Mouse (Mus musculus) hindbrain, embryonic 11.5 days (tissue): ENCODE measurements around the gene Gm2832. TPM values are rescaled to one million over a fixed set of nuclear protein-coding genes. Genes with fewer than 3 reads are reported as not detected.
"Not testable (repeated sequence)": the region's sequence is repeated elsewhere in the genome, so short reads cannot be mapped to it uniquely, and the experiment has no call there.

Experiments
- ATAC-seq: fragments of 200-750 bp; cut with Nextera tagmentation; 2 replicates; pipeline ENCODE4 v1.8.0; 2017; ENCODE audit warnings: mild to moderate bottlenecking, moderate TSS enrichment, moderate library complexity; ENCODE audit not compliant: low FRiP score
- DNase-seq: peaks from one replicate; pipeline ENCODE4 v3.0.0-alpha.2; 2015; ENCODE audit warnings: low spot score
- H3K27ac ChIP-seq: fragments of 300-500 bp; sonication (generic); 2 replicates; pipeline ENCODE4 v1.5.1; 2014; ENCODE audit warnings: mild to moderate bottlenecking, low read depth, low read length
- H3K27me3 ChIP-seq: fragments of 300-500 bp; sonication (generic); 2 replicates; pipeline ENCODE4 v1.6.1; 2014; ENCODE audit warnings: mild to moderate bottlenecking, low read length, moderate library complexity, mixed read lengths; ENCODE audit not compliant: control insufficient read depth, insufficient read depth
- H3K36me3 ChIP-seq: fragments of 300-500 bp; sonication (generic); 2 replicates; pipeline ENCODE4 v1.6.1; 2014; ENCODE audit warnings: mild to moderate bottlenecking, low read length, moderate library complexity, mixed read lengths; ENCODE audit not compliant: control insufficient read depth, insufficient read depth
- H3K4me1 ChIP-seq: fragments of 300-500 bp; sonication (generic); replicated peaks from 2 replicates; pipeline ENCODE4 v1.6.1; 2014; ENCODE audit warnings: low read length, mixed read lengths; ENCODE audit not compliant: control insufficient read depth, insufficient read depth
- H3K4me2 ChIP-seq: fragments of 300-500 bp; sonication (generic); replicated peaks from 2 replicates; pipeline ENCODE4 v1.6.1; 2014; ENCODE audit warnings: mild to moderate bottlenecking, low read depth, low read length
- H3K4me3 ChIP-seq: fragments of 300-500 bp; sonication (generic); 2 replicates; pipeline ENCODE4 v1.5.1; 2014; ENCODE audit warnings: low read depth, low read length
- H3K9ac ChIP-seq: fragments of 300-500 bp; sonication (generic); 2 replicates; pipeline ENCODE4 v1.6.1; 2014; ENCODE audit warnings: low read depth, low read length
- H3K9me3 ChIP-seq: fragments of 300-500 bp; sonication (generic); 2 replicates; pipeline ENCODE4 v1.6.1; 2016; ENCODE audit warnings: low read length; ENCODE audit not compliant: control insufficient read depth
- WGBS: fragments of 180-500 bp; shearing (Covaris S2); extraction: QIAGEN DNeasy Blood & Tissue Kit; methylation state at CpG from one replicate; pipeline ENCODE4 v1.1.7; 2014; 5-methylcytosine and 5-hydroxymethylcytosine counted together
- polyA plus RNA-seq: library from polyadenylated mRNA; unstranded; fragments of >200 nt; fragmentation: Nextera tagmentation; extraction: Ambion mirVana; gene quantifications from 2 replicates; pipeline ENCODE4 v1.2.1, GENCODE M21; 2014

The Gm2832 gene
- polyA plus RNA-seq, result 0.11 TPM in 1 of 2 replicates, not detected in the other

DNA sequence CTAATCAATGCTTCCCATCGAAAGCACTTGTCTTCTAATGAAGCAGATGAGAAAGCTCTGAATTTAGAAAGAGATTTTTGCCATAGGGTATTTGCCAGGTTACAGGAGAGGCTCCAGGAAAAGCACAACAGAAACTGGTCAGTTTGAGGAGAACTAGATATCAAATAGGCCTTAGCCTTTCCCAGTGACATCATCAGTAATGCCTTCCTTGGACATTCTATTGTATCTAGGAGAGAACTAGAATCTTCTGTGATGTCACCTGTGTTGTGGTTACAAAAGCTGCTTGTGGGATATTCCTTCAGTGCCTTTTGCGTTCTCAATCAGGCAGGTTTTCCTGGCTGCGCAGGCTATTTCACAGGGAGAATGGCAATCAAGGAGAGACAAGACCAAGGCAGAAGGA is at the start of gene Gm2832:
Gm2832 (plus strand) TSS at position 301 of the 400 bp plus-strand sequence.
- DNase-seq, H3K27ac ChIP-seq, H3K36me3 ChIP-seq, H3K4me3 ChIP-seq, H3K9ac ChIP-seq, H3K4me2 ChIP-seq, H3K9me3 ChIP-seq, H3K4me1 ChIP-seq, ATAC-seq, H3K27me3 ChIP-seq: not testable (repeated sequence)
- 86% methylated on average over 2 of the region's 3 CpGs for WGBS

DNA sequence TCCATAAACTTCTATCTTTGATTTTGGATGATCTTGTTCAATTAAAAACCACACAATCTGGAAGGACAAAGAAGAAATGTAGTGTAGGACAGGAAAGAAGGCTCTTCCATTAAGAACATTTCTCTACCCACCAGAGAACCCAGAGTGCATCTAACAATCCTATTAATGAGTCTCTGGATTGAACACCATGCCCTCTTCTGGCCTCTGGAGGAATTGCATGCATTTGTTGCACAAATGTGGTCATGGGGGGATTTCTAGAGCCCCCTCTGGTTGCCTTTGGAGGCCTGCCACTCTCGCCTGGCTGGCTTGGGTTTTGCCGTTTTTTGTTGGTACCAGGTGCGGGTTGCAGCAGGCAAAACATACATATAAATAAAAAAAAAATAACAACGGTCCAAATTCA is 15.3 kb upstream of the Gm2832 start:
- H3K27me3 ChIP-seq, H3K9ac ChIP-seq, H3K4me1 ChIP-seq, H3K4me2 ChIP-seq, H3K36me3 ChIP-seq, H3K4me3 ChIP-seq, ATAC-seq, H3K9me3 ChIP-seq, DNase-seq, H3K27ac ChIP-seq: not testable (repeated sequence)
- WGBS, result 38% methylated on average over 3 of the region's 4 CpGs

DNA sequence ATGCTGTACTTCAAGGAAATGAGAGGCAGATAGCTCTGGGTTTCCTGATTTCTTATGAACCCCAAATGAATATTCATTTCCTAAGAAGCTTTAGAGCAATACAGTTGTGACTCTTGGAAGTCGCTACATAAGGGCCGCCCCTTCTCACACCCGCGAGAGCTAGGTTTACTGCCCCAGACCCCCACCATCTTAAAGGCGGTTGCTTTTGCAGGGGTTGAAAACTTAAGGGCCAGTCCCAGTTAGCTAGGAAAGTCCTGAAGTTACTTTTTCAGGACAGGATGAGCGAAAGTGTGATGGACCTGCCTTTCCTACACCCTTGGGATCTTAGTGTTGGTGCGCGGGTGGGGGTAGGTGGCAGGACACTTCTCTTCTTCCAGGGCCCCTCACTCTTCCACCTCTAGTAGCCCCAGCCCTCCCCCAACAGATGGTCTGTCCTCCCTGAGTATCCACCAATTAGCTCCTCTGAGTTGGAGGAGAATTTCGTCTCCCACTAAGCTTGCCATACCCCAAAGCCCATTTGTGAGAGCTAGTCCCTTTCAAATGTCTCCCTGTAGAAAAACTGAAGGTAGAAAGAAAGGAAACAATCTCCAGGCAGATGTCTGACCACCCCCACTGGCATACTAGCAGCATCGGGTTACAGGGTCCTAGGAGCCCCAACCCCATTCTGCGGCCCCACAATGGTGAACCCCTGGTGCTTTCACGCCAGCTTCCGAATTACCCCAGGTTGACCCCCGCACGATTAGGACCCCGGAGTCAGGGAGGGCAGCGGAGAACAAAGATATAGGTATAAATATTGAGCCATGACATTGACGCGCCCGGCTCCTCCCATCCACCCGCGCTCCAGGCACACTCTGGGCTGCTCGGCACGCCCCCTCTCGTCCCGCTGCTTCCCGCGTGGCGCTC is 14.5 kb upstream of the Gm2832 start:
- H3K27ac ChIP-seq, H3K4me3 ChIP-seq, H3K4me1 ChIP-seq, H3K9me3 ChIP-seq, H3K9ac ChIP-seq, H3K36me3 ChIP-seq, H3K27me3 ChIP-seq: not testable (repeated sequence)
- 7% methylated on average over 20 of the region's 29 CpGs for WGBS
- DNase-seq (peak; percentile 2), ATAC-seq (peak; percentile 90)
- peak overlapping the region; percentile 32 for H3K4me2 ChIP-seq

DNA sequence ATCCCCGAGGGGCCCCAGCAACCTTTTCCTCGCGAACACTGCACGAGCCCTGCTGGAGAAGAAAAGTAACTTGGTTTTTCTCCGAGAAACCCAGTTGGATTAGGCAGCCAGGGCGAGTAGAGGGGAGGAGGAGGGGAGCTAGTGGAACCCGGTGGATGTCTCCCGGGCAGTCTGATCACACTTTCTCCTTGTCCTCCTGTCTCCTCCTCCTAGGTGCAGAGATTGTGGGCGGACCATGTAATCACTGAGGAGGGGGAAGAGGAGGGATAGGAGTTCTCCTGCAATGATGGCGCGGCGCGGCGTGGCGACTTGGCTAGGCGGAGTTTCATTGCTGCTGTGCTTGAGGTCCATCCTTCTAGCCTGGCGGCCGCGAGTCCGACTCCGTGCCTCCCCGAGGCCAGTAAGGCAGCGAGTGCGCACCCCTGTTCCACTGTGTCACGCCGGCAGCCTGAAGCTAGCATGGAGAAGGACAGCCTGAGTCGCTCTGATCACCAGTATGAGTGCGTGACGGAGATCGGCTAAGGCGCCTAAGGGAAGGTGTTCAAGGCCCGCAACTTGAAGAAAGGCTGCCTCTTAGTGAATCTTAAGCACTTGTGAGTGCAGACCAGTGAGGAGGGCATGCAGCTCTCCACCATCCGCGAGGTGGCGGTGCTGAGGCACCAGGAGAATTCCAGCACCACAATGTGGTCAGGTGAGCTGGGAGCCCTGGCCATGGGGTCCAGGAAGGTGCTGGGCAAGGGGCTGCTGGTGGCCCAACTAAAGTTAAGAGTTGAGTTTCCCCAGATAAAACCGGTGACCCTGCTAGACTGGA is 13.6 kb upstream of the Gm2832 start:
- H3K4me1 ChIP-seq, H3K9me3 ChIP-seq, H3K36me3 ChIP-seq, H3K27ac ChIP-seq, H3K9ac ChIP-seq, H3K27me3 ChIP-seq: not testable (repeated sequence)
- under 1% methylated on average over 15 of the region's 36 CpGs for WGBS
- Histone ChIP-seq H3K4me3 (peak overlapping the region; percentile 12), H3K4me2 (peak overlapping the region; percentile 32)
- ATAC-seq (peak; percentile 92), DNase-seq (peak; percentile 39)

DNA sequence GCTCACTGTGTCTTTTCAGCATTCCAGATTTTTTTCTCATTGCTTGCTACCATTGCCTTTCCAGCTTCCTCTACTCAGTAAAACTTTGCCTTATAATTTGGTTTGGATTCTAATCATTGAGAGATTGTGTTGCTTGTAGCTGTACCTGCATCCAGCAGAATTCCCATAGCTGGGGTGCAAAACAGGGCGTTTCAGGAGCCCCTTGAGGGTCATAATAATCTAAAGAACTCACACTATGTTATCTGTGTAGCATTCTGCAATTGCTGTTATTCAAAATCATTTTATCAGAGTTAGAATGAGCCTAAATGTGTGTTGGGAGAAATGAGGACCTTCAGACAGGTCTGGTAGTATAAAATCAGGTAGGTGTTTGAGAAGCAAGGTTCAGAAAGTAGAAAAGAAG is 7.4 kb downstream of the Gm2832 start:
- not testable (repeated sequence) for H3K4me3 ChIP-seq, H3K4me1 ChIP-seq, DNase-seq, H3K27me3 ChIP-seq, H3K9me3 ChIP-seq, H3K9ac ChIP-seq, H3K27ac ChIP-seq, H3K36me3 ChIP-seq, H3K4me2 ChIP-seq, ATAC-seq
- WGBS, result 71% methylated on average over 1 of the region's 1 CpGs

Other genes starting within 250 kb of the Gm2832 start
- 0.32 and 0.93 TPM in 2 replicates for gene Dydc2, start 209.6 kb upstream of the Gm2832 start, polyA plus RNA-seq
- 0.63 TPM in 1 of 2 replicates, not detected in the other for gene Dydc1, start 205.9 kb upstream of the Gm2832 start, polyA plus RNA-seq
- gene Mat1a, start 173.8 kb upstream of the Gm2832 start, polyA plus RNA-seq, result not detected in 2 replicates
- gene Sftpa1, start 147.0 kb upstream of the Gm2832 start, polyA plus RNA-seq, result not detected in 2 replicates
- gene Mbl1, start 127.3 kb upstream of the Gm2832 start, polyA plus RNA-seq, result not detected in 2 replicates
- gene Sftpd, start 93.7 kb upstream of the Gm2832 start, polyA plus RNA-seq, result not detected in 2 replicates
- not detected in 2 replicates for gene Gm5798, start 69.8 kb downstream of the Gm2832 start, polyA plus RNA-seq
- not detected in 2 replicates for gene Gm7945, start 107.6 kb downstream of the Gm2832 start, polyA plus RNA-seq
- not detected in 2 replicates for gene Gm6482, start 129.5 kb downstream of the Gm2832 start, polyA plus RNA-seq
- not detected in 2 replicates for gene Gm7954, start 174.7 kb downstream of the Gm2832 start, polyA plus RNA-seq
- gene Gm3486, start 210.7 kb downstream of the Gm2832 start, polyA plus RNA-seq, result not detected in 2 replicates